Mouse (Mus musculus) 3T3-L1 (cell line): ENCODE results near the gene Gpn1.

Experiments used
- DNase-seq: peaks from one replicate; pipeline ENCODE4 v3.0.0-alpha.2; 2015; ENCODE audit warnings: low read depth, low spot score

Gene Gpn1

GRCm38 (mm10) chr5:31559401-31559800 is 64.9 kb downstream of the Gpn1 start:
- no peak for DNase-seq

- no peak for DNase-seq
Measured at GRCm38 (mm10) chr5:31560352-31560751, 65.8 kb downstream of the Gpn1 start.

- DNase-seq, result peak; percentile 68
Measured at GRCm38 (mm10) chr5:31562036-31562666, 67.6 kb downstream of the Gpn1 start.
